Mouse (Mus musculus) lung, postnatal 4 days (tissue): Measurements from ENCODE around the gene Podnl1.

Experiments
- DNase-seq, 2 experiments: peaks; one replicate each; pipeline ENCODE4 v3.0.0; 2021

Podnl1 gene

GRCm38 (mm10) chr8:84125656-84126055 is at the start of gene Podnl1:
TSS of gene Podnl1 (plus strand) at chr8:84125989.
- DNase-seq = peak; percentile 42 to 71

- no peak for DNase-seq
Observed at GRCm38 (mm10) chr8:84076412-84076811, 49.4 kb upstream of the Podnl1 start.

DNA sequence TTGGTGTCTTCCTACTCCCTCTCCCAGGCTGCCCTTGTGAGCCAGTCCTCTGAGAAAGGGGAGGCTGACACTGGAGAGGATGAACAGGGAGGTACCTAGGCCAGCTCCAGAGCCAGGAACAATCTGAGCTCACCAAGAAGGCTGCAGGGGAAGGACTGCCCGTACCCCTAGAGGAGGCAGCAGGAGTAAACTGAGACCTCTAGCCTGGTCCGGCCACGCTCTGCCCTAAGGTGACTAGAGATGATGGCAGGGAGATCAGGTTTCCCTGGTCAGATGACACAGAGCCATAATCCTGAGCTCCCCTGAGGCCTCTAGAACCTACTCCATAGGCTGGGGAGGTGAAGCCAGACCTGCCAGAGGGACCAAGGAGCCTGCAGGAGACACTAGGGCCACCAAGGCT is 48.9 kb upstream of the Podnl1 start:
- no peak for DNase-seq

DNA sequence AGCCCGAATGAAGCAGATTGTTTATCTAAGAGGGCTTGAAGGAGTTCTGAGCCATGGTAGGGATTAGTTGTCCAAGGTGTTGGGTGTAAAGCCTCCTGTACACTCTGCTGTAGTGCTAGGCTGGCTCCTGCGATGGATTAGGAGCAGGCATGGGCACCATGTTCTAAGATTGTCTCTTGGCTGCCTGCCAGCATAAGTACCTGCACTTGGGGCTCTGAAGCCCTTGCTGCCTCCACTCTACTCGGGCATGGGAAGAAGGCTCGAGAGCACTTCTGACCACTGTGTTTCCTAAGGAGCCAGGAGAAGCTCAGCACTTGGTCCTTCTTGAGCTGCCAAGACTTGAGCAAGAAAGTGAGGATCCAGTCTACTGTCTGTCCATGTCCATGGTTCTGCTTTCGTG is 46.6 kb upstream of the Podnl1 start:
- DNase-seq = peak; percentile 42 to 69

GRCm38 (mm10) chr8:84083829-84084241 is 42.0 kb upstream of the Podnl1 start:
- peak in 1 of 2 experiments; percentile 53 for DNase-seq

DNA sequence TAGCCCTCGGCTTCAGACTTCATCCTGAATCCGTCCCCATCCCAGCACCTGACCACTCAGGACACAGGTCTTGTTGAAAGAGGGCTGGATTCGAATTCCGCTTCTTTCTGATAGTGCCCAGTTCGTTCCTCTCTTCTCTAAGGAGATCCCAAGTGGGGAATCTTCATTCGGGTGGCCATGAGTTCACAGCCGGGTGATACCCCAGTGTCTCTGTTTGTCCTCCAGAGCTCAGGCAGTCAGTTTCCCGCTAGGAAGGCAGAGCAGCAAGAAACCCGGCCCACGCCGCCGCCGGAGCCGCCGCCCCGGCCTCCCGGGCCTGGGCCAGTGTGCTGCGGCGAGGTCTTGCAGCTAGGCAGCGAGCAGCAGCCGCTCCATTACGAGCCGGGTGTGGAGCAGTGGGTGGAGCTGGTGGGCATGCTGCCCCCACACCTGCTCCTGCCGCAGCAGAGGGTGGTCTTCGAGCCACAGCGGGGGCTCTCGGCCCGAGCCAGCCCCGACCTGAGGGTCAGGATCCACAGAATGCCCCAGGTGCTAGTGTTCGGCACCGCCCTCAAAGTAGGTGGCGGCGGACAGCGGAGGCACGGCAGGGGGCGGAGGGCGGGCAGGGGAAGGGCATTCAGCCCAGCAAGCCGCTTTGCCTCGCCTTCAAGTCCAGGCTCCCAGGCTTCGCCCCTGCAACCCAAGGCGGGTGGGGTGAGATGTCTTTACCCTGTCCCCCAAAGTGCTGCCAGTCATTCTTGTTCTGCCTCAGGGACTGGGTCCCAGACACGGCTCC is 41.3 kb upstream of the Podnl1 start:
- no peak for DNase-seq

DNA sequence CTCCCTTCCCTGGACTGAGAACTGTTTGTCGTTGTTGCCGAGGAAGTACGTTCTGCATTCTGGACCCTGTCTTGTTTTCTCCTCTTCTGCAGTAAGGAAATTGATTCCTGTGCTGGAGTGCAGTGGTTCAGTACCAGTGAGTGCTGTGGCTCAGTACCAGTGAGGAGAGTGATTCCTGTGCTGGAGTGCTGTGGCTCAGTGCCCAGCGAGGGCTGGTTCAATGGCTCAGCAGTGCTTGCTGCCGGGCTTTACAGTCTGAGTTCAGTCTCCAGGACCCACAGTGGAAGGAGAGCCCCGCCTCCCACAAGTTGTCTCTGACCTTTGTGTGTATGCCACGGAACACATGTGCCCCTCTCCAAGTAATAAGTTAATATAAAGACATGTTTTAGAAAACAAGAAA is 38.6 kb upstream of the Podnl1 start:
- DNase-seq = no peak

DNA sequence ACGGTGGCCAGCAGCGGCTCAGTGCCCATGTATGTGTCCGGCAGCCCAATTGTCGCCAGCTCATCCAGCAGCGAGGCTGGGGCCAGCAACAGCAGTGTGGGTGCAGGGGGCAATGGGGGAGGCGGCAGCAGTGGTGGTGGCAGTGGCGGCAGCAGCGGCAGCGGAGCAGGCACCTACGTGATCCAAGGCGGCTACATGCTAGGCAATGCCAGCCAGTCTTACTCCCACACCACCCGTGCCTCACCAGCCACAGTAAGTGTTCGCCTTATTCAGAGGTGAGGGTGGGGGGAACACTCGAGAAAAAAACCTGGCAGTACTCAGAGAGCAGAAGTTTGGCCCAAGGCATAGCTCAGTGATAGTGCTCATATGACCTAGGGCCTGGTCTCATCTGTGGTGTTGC is 38.0 kb upstream of the Podnl1 start:
- DNase-seq = no peak

DNA sequence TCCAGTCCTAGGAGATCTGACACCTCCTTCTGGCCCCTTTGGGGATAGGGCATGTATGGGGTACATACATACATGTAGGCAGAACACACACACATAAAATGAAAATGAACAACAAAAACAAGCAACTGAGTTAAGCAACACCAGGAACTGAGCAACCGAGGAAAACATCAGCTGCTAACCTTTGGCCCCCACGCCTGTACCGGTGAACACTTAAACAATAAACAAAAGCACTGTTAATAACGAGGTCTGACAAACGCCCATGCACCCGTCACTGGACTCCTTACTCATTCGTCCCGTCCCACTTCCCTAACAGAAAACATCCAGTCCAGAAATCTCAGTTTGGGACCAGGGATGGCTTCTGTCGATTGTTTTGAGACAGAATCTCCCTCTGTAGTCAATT is 36.5 kb upstream of the Podnl1 start:
- DNase-seq = no peak

- no peak for DNase-seq
Observed at GRCm38 (mm10) chr8:84090585-84090984, 35.2 kb upstream of the Podnl1 start.

DNA sequence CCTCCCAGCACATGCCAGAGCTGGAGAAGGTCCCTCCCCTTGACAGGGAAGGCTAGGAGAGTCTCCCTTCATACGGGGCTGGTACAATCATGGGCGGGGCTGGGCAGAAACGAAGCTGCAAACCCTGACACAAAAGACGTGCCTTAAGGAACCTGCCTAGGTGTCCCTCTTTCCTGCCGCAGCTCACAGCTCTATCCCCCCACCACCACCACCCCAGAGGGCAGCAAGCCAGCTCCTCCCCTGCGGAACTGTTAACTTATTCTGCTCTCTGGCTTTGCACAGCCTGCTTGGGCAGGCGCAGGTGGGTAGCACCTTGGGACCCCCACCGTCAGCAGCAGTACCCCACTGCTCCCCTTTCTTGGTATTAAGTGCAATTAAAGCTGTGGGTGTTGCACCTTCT is 29.7 kb upstream of the Podnl1 start:
- DNase-seq = no peak

DNA sequence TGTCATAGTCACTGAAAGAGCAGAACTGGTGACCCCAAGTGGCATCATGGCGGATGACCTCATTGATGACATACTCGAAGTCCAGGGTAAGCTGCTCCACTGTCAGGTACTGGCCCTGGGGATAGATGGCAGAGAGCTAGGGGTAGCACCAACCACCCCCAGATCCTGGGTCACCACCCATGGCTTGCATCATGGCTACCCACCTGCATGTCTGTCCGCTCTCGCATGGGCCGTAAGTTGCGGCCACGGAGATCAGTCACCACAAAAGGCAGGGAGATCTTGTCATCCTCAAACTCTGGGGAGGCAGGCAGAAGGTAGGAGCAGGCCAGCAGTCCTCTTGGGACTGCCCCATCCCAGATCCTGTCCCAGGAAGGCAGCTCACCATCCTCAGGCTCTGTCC is 27.4 kb upstream of the Podnl1 start:
- DNase-seq = no peak

DNA sequence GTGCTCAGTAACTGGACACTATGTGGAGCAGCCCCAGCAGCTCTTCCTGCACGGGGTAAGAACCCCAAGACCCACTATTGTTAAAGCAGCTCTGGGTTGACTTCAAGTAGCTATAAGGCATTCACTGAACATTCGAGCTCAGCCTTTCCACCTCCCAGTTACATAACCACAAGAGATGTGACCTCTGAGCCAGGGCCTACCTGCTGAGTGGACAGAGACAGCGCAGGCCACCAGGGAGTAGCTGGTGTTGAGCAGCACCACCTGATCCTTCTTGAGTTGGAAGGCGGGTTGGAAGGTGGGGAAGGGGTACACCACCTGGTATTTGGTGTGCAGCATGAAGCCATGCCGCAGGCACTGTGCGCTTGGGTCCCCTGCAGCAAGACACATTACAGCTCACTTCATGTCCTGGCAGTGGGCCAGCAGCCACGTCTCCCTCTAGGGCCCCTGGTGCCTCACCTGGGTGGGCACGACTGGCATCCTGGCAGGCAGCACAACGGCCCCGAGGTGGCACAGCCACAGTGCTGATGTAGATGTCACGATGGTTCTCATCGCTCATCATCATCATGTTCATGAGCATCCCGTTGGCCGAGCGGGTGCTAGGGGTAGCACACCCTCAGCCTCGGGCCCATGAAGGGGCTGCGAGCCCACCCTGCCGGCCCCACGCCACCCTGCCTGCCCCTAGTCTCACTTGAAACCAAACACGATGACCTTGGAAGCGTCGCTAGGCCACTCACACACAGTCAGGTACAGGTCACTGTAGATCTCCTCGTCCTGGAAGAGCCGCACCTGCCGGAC is 24.1 kb upstream of the Podnl1 start:
- DNase-seq = no peak

- peak in 1 of 2 experiments; percentile 42 for DNase-seq
Observed at GRCm38 (mm10) chr8:84103601-84104000, 22.2 kb upstream of the Podnl1 start.

GRCm38 (mm10) chr8:84104221-84104620 is 21.6 kb upstream of the Podnl1 start:
- DNase-seq = peak; percentile 74 to 82

GRCm38 (mm10) chr8:84104697-84105609 is 20.8 kb upstream of the Podnl1 start, which contains the start of gene Dcaf15:
TSS of gene Dcaf15 (minus strand) at chr8:84104768.
- peak; percentile 99 for DNase-seq

- DNase-seq = no peak
Observed at GRCm38 (mm10) chr8:84105676-84106075, 20.1 kb upstream of the Podnl1 start.

- no peak for DNase-seq
Observed at GRCm38 (mm10) chr8:84106216-84107040, 19.4 kb upstream of the Podnl1 start.

DNA sequence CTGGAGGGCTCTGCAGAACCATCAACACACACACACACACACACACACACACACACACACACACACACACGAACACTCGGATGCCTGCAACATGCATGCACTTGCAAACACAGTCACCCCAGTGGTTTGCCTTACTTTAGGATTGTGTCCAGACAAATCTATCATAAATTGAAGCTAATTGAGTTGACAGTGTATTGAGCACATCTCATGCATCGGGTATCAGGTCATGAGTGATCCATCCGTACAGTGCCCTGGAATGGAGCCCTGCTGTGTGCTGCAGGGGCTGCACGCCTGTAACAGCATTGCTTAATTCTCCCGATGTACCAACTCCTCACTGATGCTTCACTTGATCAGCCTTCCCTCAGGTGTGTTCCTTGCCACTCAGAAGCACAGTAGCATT is 10.1 kb upstream of the Podnl1 start:
- DNase-seq = no peak

DNA sequence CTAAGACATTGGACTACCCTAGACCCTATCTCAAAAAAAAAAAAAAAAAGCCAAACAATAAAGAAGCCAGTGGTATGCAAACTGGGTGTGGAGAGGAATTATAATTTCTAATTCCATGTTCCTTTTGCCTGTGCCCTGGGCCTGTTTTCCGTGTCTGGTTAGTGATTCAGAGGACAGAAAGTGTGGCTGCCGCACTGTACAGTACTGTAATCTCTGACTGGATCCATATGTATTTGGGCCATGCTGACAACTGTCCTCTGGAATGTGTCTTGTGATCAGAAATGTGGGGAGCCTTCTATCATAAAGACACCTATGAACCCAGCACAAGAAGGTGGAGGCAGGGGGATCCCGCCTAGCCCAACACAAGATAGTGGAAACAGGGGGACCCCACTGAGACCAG is 3.6 kb upstream of the Podnl1 start:
- DNase-seq = no peak

- DNase-seq = no peak
Observed at GRCm38 (mm10) chr8:84126742-84127141, 953 bp downstream of the Podnl1 start.
